Mouse (Mus musculus): ENCODE measurements around the gene Entpd1.

- TF ChIP-seq POLR2A (IDR thresholded peaks at IDR 0.05; ENCODE audit: borderline replicate concordance, extremely low read depth, low read depth, low read length): no peak
- no peak for TF ChIP-seq CTCF (IDR thresholded peaks at IDR 0.05; ENCODE audit: insufficient read depth, low read length)
Measured at GRCm38 (mm10) chr19:40696116-40696515, 84.0 kb downstream of the Entpd1 start.
